Mouse (Mus musculus): ENCODE measurements around the gene Nup98.

The Nup98 gene

DNA sequence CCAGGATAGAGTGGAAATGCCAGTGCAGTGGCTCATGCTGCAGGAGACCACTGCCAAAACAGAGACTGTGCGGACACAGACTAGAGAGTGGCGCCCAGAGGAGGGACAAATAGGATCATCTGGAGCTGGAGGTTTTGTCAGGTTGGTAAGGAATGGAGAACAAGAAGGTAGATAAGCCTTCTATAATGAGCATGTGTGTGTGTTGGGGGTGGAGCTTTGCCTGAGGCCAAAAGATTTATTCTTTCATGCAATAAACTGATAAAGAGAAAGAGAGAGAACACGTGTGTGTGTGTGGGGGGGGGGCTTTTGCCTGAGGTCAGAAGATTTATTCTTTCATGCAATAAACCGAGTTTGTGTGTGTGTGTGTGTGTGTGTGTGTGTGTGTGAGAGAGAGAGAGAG, 23.1 kb upstream of the Nup98 start:
- DNase-seq (ENCODE audit: low read depth, low spot score), result no peak

DNA sequence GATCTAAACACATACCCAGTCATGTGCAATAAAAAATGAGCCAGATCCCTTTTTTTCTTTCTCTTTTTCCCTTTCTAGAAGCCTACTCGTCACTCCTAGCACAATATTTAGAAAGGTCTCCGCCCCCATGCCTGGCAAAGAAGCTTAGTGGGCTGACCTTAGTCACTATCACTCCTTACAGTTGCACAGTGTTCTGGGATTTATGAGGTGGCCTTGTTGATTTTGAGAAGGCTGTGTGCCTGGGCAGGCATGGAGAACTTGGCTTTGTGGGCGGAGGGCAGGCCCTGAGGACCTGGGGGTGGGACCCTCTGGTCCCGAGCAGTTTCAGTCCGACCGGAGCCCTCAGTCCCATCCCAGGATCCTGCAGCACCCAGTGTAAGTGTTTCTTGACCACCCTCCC, 19.8 kb upstream of the Nup98 start:
- DNase-seq (ENCODE audit: low read depth, low spot score), result peak; percentile 44

DNA sequence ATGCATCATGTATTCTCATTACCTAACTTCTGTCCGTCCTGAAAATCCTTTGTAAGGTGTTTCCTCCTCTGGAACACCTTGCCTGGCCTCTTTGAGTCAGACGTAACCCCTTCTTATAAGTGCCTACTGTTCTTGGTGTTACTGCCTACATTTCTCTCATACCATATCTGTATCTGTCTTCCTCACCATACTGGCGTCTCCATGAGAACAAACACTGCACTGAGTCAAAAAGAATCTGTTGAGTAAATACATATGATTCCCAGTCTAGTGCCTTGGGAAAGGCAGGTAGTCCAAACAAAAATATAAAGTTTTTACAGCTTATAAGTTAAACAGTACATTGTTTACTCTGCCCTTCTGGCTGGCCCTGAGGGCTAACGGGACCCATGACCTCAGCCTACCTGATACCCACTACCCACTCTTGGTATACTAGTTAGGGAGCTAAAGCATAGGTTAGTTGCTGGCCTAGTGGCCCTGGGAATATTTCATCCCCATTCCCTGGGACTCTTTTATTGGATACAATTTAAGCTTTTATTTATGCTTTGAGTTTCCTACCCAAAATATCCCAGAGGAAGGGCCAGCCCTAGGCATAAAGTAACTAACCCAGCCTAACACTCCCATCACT, 18.2 kb upstream of the Nup98 start:
- DNase-seq (ENCODE audit: low read depth, low spot score), result no peak

DNA sequence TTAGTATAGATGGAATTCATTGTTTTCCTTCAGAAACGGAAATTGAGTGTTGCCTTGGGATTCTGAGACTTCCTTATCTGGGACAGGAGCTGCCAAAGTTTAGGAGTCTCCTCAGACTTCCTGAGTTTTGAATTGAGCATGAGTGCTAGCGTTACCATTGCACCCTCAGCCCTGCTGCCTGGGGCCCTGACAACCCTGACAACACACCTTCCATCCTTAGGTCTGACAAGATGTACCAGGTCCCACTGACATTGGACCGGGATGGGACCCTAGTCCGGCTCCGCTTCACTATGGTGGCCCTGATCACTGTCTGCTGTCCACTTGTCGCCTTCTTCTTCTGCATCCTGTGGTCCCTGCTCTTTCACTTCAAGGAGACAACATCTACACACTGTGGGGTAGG, 16.1 kb upstream of the Nup98 start:
- no peak for DNase-seq (ENCODE audit: low read depth, low spot score)

GRCm38 (mm10) chr7:102223883-102224738, 14.1 kb upstream of the Nup98 start:
- no peak for DNase-seq (ENCODE audit: low read depth, low spot score)

GRCm38 (mm10) chr7:102222830-102223556, 13.0 kb upstream of the Nup98 start:
- DNase-seq (ENCODE audit: low read depth, low spot score), result peak; percentile 71

- DNase-seq (ENCODE audit: low read depth, low spot score), result peak; percentile 85
Observed at GRCm38 (mm10) chr7:102222336-102222735, 12.4 kb upstream of the Nup98 start.

- DNase-seq (ENCODE audit: low read depth, low spot score), result peak; percentile 48
Observed at GRCm38 (mm10) chr7:102221899-102222298, 11.9 kb upstream of the Nup98 start.

GRCm38 (mm10) chr7:102211071-102211470, 1.1 kb upstream of the Nup98 start:
- no peak for DNase-seq (ENCODE audit: low read depth, low spot score)

GRCm38 (mm10) chr7:102208806-102209363, 1.1 kb downstream of the Nup98 start:
- no peak for DNase-seq (ENCODE audit: low read depth, low spot score)

GRCm38 (mm10) chr7:102205646-102206045, 4.3 kb downstream of the Nup98 start:
- DNase-seq (ENCODE audit: low read depth, low spot score), result no peak

GRCm38 (mm10) chr7:102204296-102204857, 5.6 kb downstream of the Nup98 start:
- no peak for DNase-seq (ENCODE audit: low read depth, low spot score)

- no peak for DNase-seq (ENCODE audit: low read depth, low spot score)
Observed at GRCm38 (mm10) chr7:102200996-102201785, 8.8 kb downstream of the Nup98 start.

DNA sequence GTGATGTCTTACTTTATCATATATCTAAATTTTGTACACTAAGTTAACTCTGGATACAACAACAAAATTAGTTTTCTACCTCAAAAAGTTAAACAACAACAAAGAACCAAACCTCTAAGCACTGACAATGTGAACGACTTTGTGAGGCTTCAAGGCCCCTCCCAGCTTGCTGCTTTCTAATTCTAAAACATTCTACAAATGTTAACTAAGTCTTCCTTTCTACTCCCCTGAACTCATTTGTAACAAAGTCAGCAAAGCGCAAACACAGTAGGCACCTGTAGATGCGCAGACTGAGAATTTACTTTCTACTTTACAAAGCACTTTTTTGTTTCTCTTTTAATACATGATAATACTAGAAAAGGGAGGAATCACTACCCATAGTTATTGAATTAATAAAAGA, 9.4 kb downstream of the Nup98 start:
- no peak for DNase-seq (ENCODE audit: low read depth, low spot score)

DNA sequence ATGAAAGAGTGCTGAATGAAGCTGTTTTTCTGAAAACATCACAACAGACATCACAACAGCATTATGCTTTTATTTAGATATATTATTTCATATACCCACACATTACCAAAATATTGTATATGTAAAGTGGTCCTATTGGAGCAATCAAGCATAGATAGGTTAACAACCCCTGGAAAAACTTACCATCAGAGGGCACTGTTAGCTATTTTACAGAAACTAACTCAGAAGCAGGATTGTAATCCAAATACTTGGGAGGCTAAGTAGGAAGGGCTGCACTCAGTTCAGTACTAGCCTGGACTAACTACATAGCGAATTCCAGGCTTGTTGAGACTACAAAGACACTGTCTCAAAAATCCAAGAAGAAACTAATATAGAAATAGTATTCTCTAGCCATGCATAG, 17.6 kb downstream of the Nup98 start:
- DNase-seq (ENCODE audit: low read depth, low spot score), result peak; percentile 20

- DNase-seq (ENCODE audit: low read depth, low spot score), result no peak
Observed at GRCm38 (mm10) chr7:102183849-102184248, 26.1 kb downstream of the Nup98 start.

GRCm38 (mm10) chr7:102170300-102170699, 39.7 kb downstream of the Nup98 start:
- peak; percentile 22 for DNase-seq (ENCODE audit: low read depth, low spot score)

GRCm38 (mm10) chr7:102153691-102154090, 56.3 kb downstream of the Nup98 start:
- DNase-seq (ENCODE audit: low read depth, low spot score), result no peak

DNA sequence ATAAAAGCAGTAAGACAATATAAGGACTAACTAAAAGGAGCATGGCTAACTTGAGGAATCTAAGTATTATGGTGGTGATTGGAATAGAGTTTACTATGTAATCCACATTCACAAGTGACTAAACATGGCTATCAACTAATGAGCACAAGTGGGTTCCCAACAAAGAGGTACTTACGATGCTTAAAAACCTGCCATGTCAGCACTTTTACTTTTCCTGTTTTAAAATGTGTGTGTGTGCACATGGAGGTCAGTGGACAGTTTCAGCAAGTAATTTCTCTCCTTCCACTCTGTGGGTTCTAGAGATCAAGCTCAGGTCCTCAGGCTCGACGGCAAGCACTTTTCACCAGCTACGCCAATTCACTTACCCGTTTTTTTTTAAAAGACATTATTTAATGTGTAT, 72.1 kb downstream of the Nup98 start:
- no peak for DNase-seq (ENCODE audit: low read depth, low spot score)

GRCm38 (mm10) chr7:102137464-102137863, 72.5 kb downstream of the Nup98 start:
- peak; percentile 29 for DNase-seq (ENCODE audit: low read depth, low spot score)

DNA sequence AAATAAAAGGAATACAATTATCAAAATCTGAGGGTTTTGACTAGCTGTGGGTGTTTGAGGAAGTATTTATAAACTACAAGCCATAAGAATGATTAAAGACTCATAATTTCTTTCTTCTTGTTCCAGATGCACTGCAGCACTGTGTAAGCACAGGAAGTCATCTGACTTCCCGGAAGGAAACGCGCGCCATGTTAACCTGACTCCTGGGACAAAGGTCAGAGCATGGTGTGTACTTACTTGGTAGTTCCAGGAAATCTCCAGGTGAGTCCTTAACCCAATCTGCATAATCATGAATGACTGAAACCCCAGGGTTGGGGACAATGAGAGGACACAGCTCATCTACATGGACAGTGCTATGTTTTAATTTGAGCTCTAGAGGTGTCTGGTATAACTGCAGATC, 77.6 kb downstream of the Nup98 start:
- no peak for DNase-seq (ENCODE audit: low read depth, low spot score)
